Mouse (Mus musculus) lung, adult 2 months (tissue): Measurements from ENCODE around the gene Pafah1b2. TPM values are rescaled to one million over a fixed set of nuclear protein-coding genes. Genes with fewer than 3 reads are reported as not detected.

Experiments
- DNase-seq: peaks from one replicate; pipeline ENCODE4 v3.0.0; 2022
- H3K4me1 ChIP-seq: fragments of 200-500 bp; 2 replicates; pipeline ENCODE4 v1.6.1; 2011; ENCODE audit warnings: low read length; ENCODE audit not compliant: control insufficient read depth, insufficient read depth
- H3K4me3 ChIP-seq: fragments of 200-500 bp; replicated peaks from 2 replicates; pipeline ENCODE3; 2011; ENCODE audit warnings: low read depth, mild to moderate bottlenecking, control low read depth, low read length; ENCODE audit errors: extremely low read depth
- CTCF ChIP-seq: fragments of 200-500 bp; IDR thresholded peaks from 2 replicates; pipeline ENCODE4 v1.5.1; 2011; ENCODE audit warnings: mild to moderate bottlenecking, low read length, control low read depth; ENCODE audit not compliant: insufficient read depth
- POLR2A ChIP-seq: fragments of 200-500 bp; IDR thresholded peaks from 2 replicates; pipeline ENCODE4 v1.6.1; 2011; ENCODE audit warnings: low read depth, mild to moderate bottlenecking, control low read depth, low read length, borderline replicate concordance; ENCODE audit errors: extremely low read depth
- WGBS: fragments of 180-500 bp; shearing (Covaris S2); methylation state at CpG from one replicate; pipeline ENCODE4 v1.1.7; 2018; 5-methylcytosine and 5-hydroxymethylcytosine counted together
- polyA plus RNA-seq: library from polyadenylated mRNA; depleted of rRNA; stranded (reverse); fragments of >200 nt; gene quantifications from 2 replicates; pipeline ENCODE4 v1.2.3, GENCODE M21; 2012; rRNA removed

Gene Pafah1b2
- 22.0 and 24.9 TPM in 2 replicates for polyA plus RNA-seq

DNA sequence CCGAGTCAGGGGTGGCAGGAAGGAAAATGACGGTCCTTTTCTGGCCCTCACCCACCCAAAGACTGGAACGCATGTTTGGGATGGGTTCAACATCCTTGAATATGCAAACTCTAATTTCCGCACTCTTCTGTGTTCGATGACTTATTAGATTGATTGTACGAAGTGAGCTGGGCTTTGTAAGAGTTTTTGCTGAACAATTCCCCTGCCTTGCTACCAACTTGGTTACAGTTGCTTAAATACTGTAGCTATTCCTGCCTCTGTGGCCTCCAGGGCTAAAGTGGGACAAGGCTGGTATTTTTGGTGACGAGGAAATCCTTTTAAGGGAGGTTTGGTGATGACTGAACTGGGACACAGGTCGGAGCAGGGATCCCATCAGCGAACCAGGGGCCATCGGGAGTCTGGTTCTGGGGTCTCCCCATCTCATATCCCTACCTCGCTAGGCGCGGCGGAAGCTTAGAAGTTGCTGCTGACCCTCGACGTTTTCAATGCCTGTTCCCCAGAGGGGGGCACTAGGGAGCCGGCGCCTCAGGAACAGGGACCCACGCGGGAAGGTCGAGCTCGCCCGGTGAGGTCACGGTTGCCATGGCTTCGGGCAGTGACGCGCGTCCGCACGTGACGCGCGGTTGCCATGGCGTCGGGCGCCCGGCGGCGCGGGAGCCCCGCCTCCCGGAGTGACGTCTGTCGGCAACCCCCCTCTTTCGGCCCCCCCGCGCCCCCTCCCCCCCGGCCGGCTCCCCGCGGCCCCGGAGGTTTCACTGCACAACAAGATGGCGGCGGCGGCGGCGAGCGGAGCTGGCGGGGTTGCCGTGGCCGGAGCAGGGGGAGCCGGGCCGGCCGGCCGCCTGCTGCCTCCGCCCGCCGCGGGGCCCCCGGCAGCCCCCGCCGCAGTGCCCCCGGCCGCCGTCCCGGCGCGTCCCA lies at the start of gene Pafah1b2, which contains the start of gene Sik3:
TSS of gene Pafah1b2 (minus strand) at position 600 of the 918 bp plus-strand sequence.
TSS of gene Sik3 (plus strand) at position 730 of the 918 bp plus-strand sequence.
- Histone ChIP-seq H3K4me1 (peaks cover 19% of the 10 kb centered on the region), H3K4me3 (peak within 1 kb of the TSS; percentile 94)
- TF ChIP-seq CTCF (peak; percentile 50), POLR2A (no peak)
- 2% methylated on average over 69 of the region's 78 CpGs for WGBS
- peak; percentile 96 for DNase-seq

DNA sequence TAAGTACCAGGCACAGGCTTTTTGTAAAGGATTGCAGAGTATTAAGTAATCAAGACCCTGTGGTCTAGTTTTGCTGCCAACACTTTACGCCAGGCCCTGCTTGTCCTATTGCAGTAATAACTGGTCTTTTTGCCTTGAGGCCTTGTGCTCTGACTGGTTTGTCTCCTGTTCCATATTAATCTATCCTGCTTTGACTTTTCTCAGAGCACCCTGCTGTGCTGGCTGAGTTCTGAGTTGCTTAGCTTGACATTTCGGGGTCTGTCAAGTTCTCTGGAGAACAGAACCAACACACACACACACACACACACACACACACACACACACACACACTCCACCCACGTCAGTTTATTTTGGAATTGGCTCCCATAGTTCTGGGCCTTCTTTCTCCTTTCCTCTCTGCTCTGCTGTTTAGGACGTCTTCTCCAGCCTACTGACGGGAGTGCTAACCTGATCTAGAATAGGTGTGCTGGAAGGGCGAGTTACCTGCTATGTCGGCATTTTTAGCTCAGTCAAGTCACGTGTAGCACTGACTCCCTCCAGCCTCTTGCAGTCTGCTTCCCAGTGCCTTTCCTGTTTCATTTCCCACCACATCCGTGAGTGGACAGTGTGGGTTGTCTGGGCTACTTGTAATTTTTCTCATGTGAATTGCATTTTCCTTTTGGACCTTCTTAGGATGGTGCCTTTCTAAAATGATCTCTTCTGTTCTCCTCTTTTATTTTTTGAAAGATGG lies 49.4 kb upstream of the Pafah1b2 start:
- DNase-seq, result no peak
- Histone ChIP-seq H3K4me1 (peaks cover 9% of the 10 kb centered on the region), H3K4me3 (no peak overlapping the region)
- TF ChIP-seq CTCF, result no peak
- no peak for TF ChIP-seq POLR2A
- WGBS, result 27% methylated on average over 9 of the region's 9 CpGs

DNA sequence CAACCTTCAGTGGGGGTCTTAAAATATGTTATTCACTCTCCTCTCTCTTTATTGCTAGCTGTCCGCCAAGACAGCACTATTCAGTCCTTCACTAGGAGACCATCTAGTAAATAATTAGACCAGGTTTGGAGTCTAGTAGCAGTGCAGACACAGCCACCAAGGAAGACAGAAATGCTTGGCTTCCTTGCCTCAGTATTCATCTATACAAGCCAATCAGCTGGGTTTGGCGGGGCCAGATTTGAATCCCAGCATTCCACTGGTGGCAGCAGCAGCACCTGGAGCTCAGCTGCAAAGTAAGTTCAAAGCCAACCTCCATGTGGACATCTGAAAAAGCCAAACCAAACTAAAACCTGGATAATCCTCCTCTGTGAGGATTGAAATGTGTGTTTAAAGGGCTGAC lies 47.8 kb upstream of the Pafah1b2 start:
- TF ChIP-seq POLR2A (no peak), CTCF (no peak)
- no peak for DNase-seq
- 88% methylated on average over 2 of the region's 2 CpGs for WGBS
- peaks cover 9% of the 10 kb centered on the region; the same call in 1 of the 2 replicates for H3K4me1 ChIP-seq
- H3K4me3 ChIP-seq, result no peak overlapping the region

DNA sequence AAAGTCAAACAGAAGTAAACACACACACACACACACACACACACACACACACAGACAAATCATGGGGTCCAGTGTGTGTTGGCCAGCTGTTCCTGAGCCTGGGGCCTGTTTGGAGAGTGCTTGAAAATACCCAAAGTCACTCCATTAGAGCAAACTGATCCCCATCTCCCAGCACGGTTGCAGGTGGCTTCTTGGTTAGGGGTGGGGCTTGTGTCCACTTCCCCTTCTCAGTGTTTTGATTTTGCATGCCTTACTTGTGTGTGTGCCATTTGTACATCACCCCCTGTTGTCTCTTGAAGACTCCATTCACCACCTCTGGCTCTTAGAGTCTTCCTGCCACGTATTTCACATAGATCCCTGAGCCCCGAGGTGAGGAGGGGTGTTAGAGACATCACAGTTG lies 45.6 kb upstream of the Pafah1b2 start:
- Histone ChIP-seq H3K4me1 (peaks cover 14% of the 10 kb centered on the region; the same call in 1 of the 2 replicates), H3K4me3 (no peak overlapping the region)
- TF ChIP-seq POLR2A (no peak), CTCF (no peak)
- 74% methylated on average over 3 of the region's 3 CpGs for WGBS
- DNase-seq, result no peak

DNA sequence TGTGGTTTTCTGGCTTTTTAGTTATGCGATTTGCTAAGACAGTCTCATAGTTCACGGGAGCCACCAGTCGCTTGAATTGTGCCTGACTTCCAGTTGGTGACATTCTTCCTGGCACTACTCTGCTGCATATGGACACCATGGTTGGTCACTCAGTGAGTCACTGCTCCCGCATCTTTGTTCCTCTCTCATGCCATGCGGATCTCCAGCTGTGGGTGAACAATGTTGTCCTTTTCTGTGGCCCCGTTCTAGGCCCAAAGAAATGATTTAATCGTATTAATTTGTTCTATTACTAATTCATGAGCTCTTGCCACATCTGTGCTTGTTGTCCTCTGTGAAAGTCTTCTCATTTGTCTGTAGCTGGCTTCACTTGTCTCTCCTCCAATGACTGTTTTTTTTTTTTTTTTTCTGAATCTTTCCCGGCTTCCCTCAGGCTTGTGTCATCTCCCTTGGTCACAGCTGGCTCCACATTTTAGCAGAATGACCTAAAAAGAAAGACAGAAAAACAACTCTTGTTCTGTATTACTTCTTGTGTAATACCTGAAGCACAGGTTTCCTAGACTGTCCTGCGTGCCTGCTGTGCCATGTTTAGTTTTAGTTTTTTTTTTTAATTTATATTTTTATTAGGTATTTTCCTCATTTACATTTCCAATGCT lies 40.6 kb upstream of the Pafah1b2 start:
- no peak for TF ChIP-seq POLR2A
- no peak for TF ChIP-seq CTCF
- WGBS, result 76% methylated on average over 9 of the region's 9 CpGs
- no peak for DNase-seq
- Histone ChIP-seq H3K4me3 (no peak overlapping the region), H3K4me1 (peaks cover 12% of the 10 kb centered on the region; the same call in 1 of the 2 replicates)

DNA sequence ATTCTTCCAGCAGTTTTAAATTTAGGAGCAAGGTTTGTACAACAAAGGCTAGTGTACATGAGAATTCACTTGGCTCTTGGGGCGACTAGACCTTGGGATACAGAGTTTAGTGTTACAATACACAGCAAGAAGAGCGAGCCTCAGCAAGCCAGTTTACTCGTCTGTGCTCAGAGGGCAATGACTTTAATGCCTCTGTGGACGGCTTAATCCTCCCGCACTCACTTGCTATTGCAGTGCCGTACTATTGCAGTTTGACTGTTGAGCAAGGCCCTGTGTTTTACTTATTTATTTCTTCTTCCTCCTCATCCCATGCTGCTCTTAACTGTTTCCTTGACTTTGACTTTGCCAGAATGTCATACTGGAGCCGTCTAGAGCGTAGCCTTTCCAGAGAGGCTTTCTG lies 37.7 kb upstream of the Pafah1b2 start:
- H3K4me1 ChIP-seq, result peaks cover 11% of the 10 kb centered on the region; the same call in 1 of the 2 replicates
- TF ChIP-seq POLR2A, result no peak
- TF ChIP-seq CTCF, result no peak
- WGBS, result 83% methylated on average over 8 of the region's 8 CpGs
- DNase-seq, result no peak
- H3K4me3 ChIP-seq, result no peak overlapping the region

DNA sequence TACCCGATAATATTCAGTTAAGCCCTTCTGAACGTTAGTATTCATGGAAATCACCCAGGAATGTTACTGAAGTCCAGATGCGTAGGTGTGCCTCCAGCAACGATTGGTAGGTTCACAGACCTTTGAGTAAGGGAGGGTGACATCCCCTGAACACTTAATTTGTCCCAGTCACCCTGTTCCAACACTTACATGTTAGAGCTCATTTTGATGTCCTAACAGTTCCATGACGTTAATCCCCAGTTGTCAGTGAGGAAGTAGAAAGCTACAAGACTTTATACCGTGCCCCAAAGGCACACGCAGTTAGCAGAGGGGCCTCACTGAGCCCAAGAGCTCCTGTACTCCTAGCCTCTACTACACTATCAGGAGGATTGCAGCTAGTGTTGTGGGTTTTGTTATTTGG lies 37.0 kb upstream of the Pafah1b2 start:
- peaks cover 11% of the 10 kb centered on the region; the same call in 1 of the 2 replicates for H3K4me1 ChIP-seq
- WGBS, result 63% methylated on average over 7 of the region's 7 CpGs
- DNase-seq, result no peak
- no peak overlapping the region for H3K4me3 ChIP-seq
- TF ChIP-seq CTCF, result no peak
- no peak for TF ChIP-seq POLR2A

DNA sequence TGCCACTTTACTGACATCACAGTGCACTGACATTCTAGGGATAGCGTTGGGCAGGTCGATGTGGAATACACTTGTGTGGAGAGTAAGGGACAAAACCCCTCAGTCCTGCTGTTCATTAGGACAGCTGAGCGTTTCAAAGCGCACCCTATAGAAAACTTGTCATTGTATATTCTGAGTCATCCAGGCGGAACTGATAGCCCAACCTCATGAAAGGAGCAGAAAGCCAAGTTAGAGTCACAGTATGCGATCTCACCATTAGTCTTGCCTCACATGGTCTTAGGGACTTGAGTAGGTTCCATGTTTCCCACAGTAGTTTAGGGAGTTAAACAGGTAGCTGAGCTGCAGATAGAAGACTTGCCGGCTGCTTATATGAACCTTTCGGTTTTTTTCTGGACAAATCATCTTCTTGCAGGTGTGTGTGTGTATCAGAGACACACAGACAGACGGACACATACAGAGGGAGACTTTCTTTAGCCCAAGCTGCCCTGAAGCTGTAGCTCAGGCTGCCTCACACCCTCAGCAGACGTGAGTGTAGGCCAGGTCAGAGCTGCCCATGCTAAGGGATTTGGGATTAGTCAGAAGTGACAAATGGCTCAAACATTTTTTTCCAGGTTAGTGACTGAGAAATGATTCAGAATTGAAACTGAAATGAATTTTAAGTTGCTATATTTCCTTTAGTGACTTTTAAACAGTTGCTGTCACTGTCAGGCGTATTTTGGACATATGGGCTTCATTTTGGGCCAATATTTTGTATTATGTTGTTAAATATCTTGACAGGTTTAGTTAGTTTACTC lies 34.4 kb upstream of the Pafah1b2 start:
- H3K4me3 ChIP-seq, result no peak overlapping the region
- WGBS, result 81% methylated on average over 11 of the region's 11 CpGs
- no peak for TF ChIP-seq CTCF
- no peak for TF ChIP-seq POLR2A
- no peak for DNase-seq
- H3K4me1 ChIP-seq, result peaks cover 7% of the 10 kb centered on the region; the same call in 1 of the 2 replicates

DNA sequence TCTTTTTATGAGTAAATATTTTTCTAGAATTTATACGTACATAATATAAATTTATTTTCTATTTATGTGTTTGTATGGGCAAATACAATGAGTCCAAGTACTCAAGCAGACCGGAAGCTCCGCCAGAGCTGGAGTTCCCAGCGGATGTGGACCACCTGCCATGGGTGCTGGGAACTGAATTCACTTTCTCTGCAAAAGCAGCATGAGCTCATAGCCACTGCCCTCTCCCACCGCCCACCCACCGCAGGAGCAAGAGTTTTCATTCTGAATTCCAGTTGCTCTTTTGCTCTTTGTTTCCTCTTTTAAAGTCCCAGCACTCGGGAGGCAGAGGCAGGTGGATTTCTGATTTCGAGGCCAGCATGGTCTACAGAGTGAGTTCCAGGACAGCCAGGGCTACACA lies 31.1 kb upstream of the Pafah1b2 start:
- DNase-seq, result no peak
- H3K4me1 ChIP-seq, result peaks cover 7% of the 10 kb centered on the region; the same call in 1 of the 2 replicates
- H3K4me3 ChIP-seq, result no peak overlapping the region
- 95% methylated on average over 8 of the region's 8 CpGs for WGBS
- no peak for TF ChIP-seq POLR2A
- TF ChIP-seq CTCF, result no peak
